Mouse (Mus musculus): ENCODE data around the gene Asic2.

GRCm38 (mm10) chr11:80918332-80918731 lies 1049.9 kb downstream of the Asic2 start:
- TF ChIP-seq EP300 (IDR thresholded peaks at IDR 0.05; ENCODE audit: low read depth) (no peak), CTCF (IDR thresholded peaks at IDR 0.05; ENCODE audit: low read depth) (no peak)
